Mouse (Mus musculus) layer of hippocampus, postnatal 14 days (tissue): ENCODE results near the gene Fam117b. TPM values are rescaled to one million over a fixed set of nuclear protein-coding genes. Genes with fewer than 3 reads are reported as not detected.

Source experiments
- DNase-seq, 2 experiments: peaks; one replicate each; pipeline ENCODE4 v3.0.0; 2021 to 2022; ENCODE audit warnings: low spot score in 2 of 2, mixed read lengths in 1 of 2
- long read RNA-seq, 2 experiments: library from polyadenylated mRNA; stranded (forward); transcript quantifications; one replicate each; pipeline ENCODE4 v2.0.0; 2021
- total RNA-seq, 2 experiments: library from RNA; stranded (reverse); gene quantifications; 2 replicates each; pipeline ENCODE4 v1.2.3; 2021

Gene Fam117b
- total RNA-seq: 10 to 100 TPM; 51.4 to 52.5 TPM
- long read RNA-seq, experiment 1, full-length matches to known transcripts: 24 of 28 reads
- long read RNA-seq, experiment 1, partial matches to known transcripts: 2 of 28 reads
- long read RNA-seq, experiment 1, other reads (novel, unspliced or antisense): 2 of 28 reads
- long read RNA-seq, experiment 2, full-length matches to known transcripts: 33 of 44 reads
- long read RNA-seq, experiment 2, partial matches to known transcripts: 4 of 44 reads
- long read RNA-seq, experiment 2, other reads (novel, unspliced or antisense): 7 of 44 reads

DNA sequence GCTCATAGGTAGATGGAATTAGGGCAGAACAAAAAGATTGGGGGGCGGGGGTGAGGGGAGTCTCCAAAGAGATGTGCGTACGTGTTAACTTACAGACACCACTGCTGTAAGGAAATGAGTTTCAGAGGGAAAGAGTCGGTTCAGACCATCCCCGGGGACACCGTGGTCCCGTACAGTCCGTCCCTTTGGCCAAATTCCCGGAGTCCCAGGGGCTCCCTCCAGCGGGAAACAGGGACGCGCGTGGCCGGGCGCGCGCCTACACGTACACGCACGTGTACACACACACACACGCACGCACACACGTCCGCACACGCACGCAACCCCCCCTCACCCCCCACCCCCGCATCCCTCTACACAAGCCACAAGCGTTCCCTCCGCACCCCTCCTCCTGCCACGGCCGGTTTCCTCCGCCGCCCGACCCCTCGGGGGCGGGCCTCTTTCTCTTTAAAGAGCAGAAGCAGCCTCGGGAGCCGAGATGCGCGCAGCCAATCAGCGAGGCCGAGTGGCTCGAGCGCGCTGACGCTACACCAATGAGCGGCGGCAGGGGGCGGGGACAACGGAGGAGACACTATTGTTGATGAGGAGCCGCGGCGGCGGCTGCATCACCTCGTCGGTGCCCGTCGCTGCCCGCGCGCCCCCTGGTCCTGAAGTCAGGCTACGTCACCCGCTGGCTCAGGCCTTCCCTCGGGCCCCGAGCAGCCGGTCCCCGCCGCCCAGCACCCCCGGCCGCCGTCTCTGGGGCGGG is at the start of gene Fam117b:
Fam117b (plus strand) TSS at position 594 of the 745 bp plus-strand sequence.
- peak; percentile 97 to 98 for DNase-seq

DNA sequence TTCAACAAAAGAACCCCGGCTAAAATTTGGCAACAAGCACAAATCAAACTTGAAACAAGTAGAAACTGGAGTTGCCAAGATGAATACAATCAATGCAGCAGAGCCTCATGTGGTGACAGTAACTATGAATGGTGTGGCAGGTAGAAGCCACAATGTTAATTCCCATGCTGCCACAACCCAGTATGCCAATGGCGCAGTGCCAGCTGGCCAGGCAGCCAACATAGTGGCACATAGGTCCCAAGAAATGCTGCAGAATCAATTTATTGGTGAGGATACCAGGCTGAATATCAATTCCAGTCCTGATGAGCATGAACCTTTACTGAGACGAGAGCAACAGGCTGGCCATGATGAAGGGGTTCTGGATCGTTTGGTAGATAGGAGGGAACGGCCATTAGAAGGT is 44.8 kb upstream of the Fam117b start:
- DNase-seq: no peak

DNA sequence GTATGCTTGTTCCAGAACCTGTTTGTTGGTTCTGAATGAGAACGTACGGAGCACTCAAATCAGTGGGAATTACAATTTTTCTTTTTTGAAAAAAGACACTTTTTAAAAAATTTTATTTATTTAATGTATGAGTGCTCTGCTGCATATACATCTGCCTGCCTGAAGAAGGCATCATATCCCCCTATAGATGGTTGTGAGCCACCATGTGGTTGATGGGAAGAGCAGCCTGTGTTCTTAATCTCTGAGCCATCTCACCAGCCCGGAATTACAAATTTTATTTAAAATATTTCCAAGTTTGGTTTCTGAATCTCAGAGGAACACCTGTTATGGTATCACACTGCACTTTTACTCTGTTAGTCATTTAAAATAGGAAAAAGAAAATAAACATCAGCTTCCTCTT is 38.8 kb upstream of the Fam117b start:
- DNase-seq: no peak

DNA sequence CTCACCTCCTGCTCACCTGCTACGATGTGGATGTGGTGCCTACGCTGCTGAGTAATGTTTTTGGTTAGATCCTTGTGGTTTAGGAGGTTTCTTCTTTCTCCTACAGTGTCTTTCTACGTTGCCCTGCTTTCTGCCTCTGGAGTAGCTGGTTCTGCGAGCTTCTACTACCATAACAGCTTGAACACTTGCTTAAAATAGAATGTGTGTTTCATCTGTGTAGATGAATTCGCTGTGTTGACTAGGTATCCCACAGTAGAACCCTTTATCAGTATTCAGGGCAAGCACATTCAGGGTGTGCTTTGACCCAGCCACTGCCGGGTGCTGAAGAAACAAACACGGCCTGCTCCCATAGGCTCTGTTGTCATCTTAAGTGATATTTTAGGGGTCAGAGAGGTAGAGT is 34.7 kb upstream of the Fam117b start:
- DNase-seq: no peak

DNA sequence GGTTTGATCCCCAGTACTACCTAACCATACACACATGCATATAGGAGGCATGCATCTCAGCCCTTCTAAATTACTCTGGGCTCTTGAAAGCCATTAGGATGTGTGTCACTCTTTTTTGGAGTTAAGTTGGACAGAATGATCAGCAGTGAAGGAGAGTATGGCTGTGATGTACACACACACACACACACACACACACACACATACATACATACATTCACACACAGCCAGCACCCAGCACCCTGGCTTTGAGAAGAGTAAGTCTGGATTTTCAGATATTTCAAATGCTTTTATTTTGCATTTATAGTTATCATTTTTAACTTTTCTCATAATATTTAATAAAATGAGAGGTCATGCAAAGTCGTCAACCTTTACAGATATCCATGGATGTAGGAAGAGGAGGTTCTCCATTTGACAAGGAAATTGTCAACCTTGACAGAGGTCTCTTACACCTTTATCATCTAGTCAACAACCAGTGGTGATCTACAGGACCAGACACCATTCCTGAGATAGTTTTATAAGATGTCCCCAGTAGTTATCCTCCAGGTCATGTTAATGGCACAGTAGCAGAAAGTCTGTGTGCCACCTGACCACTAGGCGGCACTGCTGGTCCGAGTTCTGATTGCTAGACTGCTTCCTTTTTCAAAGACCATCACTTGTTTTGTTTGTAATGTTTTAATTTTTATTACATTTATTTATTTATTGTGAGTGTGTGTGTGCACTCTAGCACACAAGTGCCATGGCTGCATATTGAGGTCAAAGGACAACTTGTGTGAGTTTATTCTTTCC is 29.3 kb upstream of the Fam117b start:
- DNase-seq: peak; percentile 64 to 81

DNA sequence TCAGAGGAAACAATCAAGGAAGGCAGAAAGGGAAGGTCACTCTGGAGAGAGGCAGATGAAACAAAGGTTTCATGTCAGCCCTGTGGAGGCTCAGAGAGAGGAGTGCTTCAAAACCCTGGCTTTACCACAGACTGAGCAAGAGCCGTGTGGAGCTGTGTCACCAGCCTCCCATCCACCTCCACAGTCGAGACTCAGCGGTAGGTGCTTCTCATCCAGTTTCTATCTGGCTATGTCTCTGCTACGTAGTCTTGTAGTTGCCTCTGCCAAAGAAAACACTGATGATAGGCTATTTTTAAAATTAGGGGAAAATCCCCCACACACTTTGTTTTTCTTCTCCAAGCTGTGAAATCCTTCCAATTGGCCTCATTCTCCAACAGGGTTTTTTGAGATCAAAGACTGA is 25.9 kb upstream of the Fam117b start:
- DNase-seq: no peak

DNA sequence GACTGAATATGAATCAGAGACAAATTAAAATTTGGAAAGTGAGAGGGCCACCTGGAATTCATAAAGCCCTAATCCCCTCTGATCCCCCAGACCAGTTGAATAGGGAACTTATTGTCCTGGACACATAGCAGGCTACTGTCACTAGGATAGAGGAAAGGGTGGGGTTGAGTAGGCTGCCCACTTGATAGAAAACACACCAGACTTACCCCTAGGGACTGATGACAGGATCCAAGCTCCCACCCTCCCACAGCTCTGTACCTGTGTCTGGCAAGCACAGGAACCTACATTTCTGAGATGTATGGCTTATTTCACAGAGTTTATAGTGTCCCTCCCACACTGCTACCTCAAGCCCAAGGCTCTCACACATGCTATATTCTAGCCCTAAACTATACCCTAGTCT is 24.8 kb upstream of the Fam117b start:
- DNase-seq: no peak

DNA sequence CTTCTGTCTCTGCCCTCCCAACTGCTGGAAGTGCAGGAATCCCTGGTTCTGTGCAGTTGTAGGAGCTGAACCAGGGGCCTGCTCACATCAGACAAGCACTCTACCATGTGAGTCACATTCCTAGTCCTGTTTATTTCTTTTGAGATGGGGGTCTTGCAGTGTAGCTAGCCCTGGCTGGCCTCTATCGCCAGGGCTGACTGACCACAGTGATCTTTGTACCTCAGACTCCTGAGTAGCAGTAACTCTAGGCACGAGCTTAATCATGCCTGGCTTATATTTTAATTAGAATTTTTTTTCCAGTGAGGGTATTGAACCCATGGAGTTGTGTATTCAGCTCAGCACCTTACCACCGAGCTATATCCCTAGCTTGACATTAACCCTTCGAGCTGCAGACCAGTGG is 21.6 kb upstream of the Fam117b start:
- DNase-seq: no peak

DNA sequence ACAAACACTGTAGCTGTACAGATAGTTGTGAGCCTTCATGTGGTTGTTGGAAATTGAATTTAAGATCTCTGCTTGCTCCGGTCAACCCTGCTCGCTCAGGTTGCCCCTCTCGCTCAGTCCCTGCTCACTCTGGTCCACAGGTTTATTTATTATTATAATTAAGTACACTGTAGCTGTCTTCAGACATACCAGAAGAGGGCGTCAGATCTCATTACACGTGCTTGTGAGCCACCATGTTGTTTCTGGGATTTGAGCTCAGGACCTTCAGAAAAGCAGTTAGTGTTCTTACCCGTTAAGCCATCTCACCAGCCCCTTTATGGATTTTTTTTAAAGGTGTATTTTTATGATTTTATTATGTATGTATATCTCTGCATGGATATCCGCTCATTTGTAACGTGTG is 20.0 kb upstream of the Fam117b start:
- no peak for DNase-seq

DNA sequence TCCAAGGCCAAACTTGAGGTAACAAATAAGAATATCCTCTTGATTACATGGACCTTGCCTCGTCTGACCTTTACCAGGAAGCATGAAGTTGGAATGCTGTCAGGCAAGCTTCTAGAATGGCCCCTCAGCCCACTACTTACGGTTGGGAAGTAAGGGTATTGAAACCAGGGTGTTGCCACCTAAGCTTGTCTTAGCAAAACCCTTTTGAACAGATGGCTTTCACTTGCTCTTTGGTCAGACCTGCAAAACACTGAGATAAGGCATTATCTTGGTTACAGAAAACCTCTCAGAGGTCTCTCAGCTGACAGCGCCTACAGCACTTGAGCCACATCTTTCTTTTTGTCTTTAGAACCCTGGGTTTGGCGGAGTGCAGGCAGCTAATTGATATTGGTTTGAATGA is 18.8 kb upstream of the Fam117b start:
- DNase-seq: no peak

DNA sequence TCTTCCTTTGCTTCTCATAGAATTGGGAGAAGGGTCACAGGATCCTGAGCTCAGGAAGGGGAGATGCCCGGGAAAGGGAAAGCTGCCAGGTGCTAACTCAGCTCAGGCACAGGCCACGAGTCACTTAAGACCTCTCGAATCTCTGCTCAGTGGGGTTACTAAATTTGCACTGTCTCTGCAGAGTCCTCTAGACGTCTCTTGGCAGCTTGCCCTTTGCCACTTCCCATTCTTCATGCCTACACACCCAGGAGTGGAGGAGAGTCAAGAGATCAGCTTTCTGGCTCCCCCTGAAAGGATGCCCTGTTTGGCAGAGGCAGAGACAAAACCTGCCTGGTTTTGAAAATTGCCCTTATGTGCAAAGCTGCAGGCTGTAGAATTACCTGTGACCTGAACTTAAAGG is 17.4 kb upstream of the Fam117b start:
- peak in 1 of 2 experiments; percentile 54 for DNase-seq

DNA sequence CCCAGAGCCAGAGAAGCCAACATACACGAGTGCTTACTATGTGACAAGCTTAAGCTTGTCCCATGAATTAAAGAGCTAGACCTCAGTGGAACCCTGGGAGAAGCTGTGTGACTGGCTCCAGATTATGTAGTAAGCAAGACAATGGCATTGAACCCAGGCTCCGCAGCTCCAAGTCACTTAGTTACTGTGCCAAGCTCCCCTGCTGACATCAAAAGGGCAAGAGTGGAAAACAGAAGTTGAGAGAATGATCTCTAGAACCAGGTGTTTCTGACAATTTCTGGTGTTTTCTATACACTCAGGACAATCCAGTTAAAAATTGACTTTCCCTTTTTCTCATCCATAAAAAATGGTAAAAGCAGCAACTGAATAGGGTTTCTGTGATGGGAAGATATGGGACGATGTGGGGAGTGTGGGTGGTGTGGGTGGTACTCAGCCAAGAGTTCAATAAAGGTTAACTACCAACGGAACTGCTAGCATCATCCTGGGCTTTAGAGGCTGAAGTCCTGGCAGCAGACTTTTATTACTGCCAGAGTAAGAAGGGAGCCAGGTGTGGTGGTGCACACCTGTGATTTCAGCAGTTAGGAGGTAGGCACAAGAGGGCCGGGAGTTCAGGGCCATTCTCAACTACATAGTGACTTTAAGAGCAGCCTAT is 15.5 kb upstream of the Fam117b start:
- no peak for DNase-seq

DNA sequence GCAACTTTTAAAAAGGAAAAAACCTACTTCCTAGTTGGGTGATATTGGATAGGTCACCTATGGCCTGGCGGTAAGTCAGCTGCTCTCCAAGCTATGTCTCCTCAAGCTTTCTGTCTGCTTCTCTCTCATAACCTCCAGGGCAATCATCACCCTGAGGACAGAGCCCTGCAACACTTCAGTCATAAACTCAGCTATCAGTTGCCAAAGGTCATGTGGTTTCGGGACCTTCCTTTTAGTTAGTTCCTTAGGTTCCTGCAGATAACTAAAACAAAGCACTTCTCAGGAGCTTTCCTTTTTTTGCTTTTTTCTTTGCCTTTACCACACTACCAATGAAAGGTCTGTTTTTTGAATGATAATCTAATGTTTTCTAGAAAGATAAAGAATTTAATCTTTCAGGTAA is 13.1 kb upstream of the Fam117b start:
- no peak for DNase-seq

DNA sequence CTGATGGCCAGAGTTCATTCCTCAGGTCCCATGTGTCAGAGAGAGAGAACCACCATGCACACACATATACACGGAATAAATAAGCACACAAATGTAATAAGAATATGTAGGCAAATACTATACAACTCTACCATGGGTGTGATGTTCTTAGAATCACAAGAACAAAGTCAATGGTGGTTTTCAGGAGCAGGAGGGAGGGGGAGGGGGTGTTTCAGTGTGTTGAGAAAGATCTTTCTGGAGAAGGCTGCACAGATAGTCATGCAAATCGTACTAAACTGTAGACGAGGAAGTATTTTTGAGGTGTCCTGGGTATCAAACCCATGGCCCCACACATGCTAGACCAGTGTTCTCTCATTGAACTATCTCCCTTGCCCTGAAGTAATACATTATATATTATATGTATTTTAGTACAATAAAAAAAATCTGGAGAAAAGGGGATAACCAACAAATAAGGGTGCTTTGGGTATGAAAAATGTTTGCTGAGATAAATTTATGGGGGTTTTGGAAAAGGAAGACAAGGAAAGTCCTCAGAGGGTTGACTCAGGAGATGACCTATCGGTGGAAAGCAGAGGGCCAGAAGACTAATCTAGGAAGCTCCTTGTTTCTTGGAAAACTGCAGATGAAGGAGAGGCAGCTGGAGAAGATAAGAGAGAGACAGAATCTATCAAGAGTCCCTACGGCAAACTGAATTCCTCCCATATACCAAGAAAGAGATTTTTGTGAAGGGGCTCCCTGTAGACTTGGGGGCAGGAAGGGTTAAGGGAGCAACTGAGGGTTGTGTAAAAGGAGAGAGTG is 11.5 kb upstream of the Fam117b start:
- DNase-seq: no peak

DNA sequence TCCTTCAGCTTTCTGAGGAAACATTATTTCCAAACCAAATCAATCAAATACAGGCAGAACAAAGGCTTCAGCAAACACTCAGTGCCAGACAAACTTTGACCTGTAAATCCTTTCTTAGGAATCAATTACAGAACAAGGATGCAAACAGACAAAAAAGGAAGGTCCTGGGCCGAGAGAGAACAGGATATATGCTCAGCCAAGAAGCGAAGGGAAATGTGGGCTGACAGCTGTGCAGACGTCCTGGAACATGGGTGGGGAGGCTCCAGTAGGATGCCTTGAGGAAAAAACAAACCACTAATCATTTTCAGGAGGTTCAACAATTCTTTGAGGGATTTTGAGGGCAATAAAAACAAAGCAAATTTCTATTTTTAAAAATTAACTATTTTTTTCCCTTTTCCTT is 10.2 kb upstream of the Fam117b start:
- DNase-seq: no peak

DNA sequence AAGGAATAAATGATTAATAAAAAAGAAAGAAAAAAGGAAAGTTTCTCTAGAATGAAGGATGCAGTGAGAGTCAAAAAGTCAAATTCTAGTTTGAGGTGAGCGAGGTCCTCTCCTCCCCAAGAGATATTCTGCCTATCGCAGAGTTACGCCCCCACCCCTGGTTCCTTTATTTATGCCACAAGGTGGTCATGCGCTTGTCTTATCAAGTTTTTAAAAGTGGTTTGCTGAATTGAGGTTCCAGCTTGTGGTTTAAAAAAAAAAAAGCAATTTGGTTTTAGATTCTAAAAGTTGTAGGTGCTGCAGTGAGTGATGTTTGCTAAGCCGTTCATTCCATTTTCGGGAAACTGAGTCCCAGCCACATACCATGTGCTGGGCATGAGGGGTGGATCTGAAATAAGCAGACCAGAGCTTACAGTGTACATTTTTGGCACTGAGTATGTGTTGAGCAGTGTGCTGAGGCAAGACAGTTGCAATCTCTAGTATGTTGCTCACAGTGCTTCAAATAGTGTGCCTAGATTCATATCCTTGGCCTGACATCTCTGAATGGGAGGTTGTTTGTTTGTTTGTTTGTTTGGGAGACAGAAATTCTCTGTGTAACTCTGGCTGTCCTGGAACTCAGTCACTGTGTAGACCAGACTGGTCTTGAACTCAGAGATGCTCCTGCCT is 8.0 kb upstream of the Fam117b start:
- no peak for DNase-seq

DNA sequence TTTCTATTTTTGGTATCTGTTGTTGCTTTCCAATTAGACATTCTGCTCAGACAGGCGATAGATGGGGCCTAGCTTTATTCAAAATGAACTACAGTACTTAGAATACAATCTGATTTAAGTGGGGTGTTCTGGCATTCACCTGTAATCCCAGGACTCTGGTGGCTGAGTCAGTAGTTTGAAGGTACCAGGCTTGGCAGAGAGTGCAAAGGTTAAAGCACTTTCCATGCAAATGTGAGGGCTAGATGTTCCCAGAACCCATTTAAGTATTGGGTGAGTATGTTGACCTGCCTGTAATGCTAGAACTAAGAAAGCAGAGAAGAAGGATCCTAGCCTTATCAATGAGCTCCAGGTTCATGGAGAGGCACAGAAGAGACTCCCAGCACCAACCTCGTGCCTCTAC is 6.9 kb upstream of the Fam117b start:
- DNase-seq: no peak

DNA sequence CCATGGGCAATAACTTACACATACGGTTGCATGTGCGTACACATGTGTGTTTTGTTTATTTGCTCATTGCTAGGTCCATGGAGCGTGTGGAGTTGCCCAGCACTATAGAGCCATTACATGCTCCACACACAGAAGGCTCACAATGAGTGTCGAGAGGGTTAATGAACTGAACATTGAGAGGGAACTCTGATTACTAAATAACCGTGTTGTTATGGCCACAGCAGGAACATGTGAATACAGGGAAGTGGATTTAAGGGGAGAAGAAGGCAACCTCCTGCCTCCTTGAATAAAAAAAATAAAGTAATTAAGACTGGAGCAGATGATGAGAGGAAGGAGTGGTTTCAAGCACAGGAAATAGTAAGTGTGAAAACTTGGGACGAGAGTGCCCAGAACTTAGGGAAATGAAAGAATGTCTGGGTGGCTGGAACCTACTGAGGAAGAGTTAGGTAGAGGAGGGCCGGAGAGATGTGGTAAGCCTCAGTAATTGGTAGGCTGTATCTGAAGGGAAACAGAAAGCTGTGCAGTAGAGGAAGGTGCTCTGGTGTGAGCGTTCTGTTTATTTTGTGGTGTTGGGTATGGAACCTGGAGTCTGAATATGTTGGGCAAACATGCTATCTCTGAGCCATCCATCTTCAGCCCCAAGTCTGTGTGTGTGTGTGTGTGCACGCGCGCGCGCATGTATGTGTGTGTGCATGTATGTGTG is 5.8 kb upstream of the Fam117b start:
- no peak for DNase-seq

DNA sequence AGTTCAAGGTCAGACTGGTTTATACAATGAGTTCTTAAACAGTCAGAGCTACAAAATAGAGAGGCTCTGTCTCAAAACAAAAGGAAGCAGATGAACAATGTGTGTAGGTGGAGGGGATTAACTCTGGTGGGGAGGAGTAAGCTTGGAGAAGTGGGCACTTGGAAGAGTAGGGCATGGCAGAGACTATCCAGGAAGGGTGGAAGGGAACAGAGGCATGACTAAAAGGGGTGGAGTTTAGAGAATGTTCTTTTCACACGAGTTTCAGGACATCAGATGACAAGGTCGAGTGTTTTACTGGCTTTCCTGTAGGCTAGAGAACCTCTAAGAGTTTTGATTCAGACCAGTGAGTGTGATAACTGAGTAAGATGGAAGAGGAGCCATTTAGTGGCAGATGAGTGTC is 5.1 kb upstream of the Fam117b start:
- no peak for DNase-seq

DNA sequence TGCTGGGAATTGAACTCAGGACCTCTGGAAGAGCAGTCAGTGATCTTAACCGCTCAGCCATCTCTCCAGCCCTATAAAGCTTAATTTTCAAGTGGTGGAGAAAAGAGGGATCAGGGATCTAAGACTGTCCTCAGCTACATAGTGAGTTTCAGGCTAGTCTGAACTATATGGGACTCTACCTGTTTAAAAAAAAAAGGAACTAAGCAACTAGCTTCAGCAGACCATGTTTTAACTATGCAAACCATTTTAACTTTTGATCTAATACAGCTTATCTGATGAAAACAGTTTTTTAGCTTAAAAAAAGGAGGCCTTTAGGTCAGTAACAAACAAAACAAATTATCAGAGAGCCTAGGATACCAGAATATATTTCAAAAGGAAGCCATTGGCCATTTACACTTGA is 1.9 kb upstream of the Fam117b start:
- DNase-seq: no peak
